Mouse (Mus musculus): Measurements from ENCODE around the gene Pfdn2. TPM values are rescaled to one million over a fixed set of nuclear protein-coding genes. Genes with fewer than 3 reads are reported as not detected.
"Not testable (repeated sequence)": the region's sequence is repeated elsewhere in the genome, so short reads cannot be mapped to it uniquely, and the experiment has no call there.

The Pfdn2 gene
- total RNA-seq (2021), result 100 to 1,000 TPM; 163 to 173 TPM

GRCm38 (mm10) chr1:171345225-171346094 is at the start of gene Pfdn2, which contains the start of gene Nit1:
Gene Pfdn2 (plus strand): TSS chr1:171345670.
Gene Nit1 (minus strand): TSS chr1:171345646.
- peak; percentile 81 to 86 for DNase-seq (ENCODE audit: extremely low spot score in 1 of 2, low spot score in 1 of 2)

GRCm38 (mm10) chr1:171298226-171298625 is 47.2 kb upstream of the Pfdn2 start:
- no peak for DNase-seq (ENCODE audit: extremely low spot score in 1 of 2, low spot score in 1 of 2)

GRCm38 (mm10) chr1:171306157-171306556 is 39.3 kb upstream of the Pfdn2 start:
- not testable (repeated sequence) for DNase-seq (ENCODE audit: extremely low spot score in 1 of 2, low spot score in 1 of 2)

- no peak for DNase-seq (ENCODE audit: extremely low spot score in 1 of 2, low spot score in 1 of 2)
Measured at GRCm38 (mm10) chr1:171309321-171309720, 36.1 kb upstream of the Pfdn2 start.

GRCm38 (mm10) chr1:171319748-171320147 is 25.7 kb upstream of the Pfdn2 start:
- DNase-seq (ENCODE audit: extremely low spot score in 1 of 2, low spot score in 1 of 2), result no peak

GRCm38 (mm10) chr1:171320151-171320550 is 25.3 kb upstream of the Pfdn2 start:
- DNase-seq (ENCODE audit: extremely low spot score in 1 of 2, low spot score in 1 of 2), result no peak

- no peak for DNase-seq (ENCODE audit: extremely low spot score in 1 of 2, low spot score in 1 of 2)
Measured at GRCm38 (mm10) chr1:171321415-171321814, 24.1 kb upstream of the Pfdn2 start.

- DNase-seq (ENCODE audit: extremely low spot score in 1 of 2, low spot score in 1 of 2), result no peak
Measured at GRCm38 (mm10) chr1:171322012-171322411, 23.5 kb upstream of the Pfdn2 start.

GRCm38 (mm10) chr1:171325571-171325970 is 19.9 kb upstream of the Pfdn2 start:
- DNase-seq (ENCODE audit: extremely low spot score in 1 of 2, low spot score in 1 of 2), result no peak

GRCm38 (mm10) chr1:171326588-171326987 is 18.9 kb upstream of the Pfdn2 start:
- not testable (repeated sequence) for DNase-seq (ENCODE audit: extremely low spot score in 1 of 2, low spot score in 1 of 2)

- no peak for DNase-seq (ENCODE audit: extremely low spot score in 1 of 2, low spot score in 1 of 2)
Measured at GRCm38 (mm10) chr1:171328244-171328643, 17.2 kb upstream of the Pfdn2 start.

GRCm38 (mm10) chr1:171328839-171329432 is 16.5 kb upstream of the Pfdn2 start, which contains the start of gene Dedd:
Gene Dedd (plus strand): TSS chr1:171329145.
- DNase-seq (ENCODE audit: extremely low spot score in 1 of 2, low spot score in 1 of 2), result peak; percentile 77 to 90

- DNase-seq (ENCODE audit: extremely low spot score in 1 of 2, low spot score in 1 of 2), result peak; percentile 56 to 63
Measured at GRCm38 (mm10) chr1:171329433-171330215, 15.8 kb upstream of the Pfdn2 start.

- DNase-seq (ENCODE audit: extremely low spot score in 1 of 2, low spot score in 1 of 2), result no peak
Measured at GRCm38 (mm10) chr1:171330216-171330560, 15.3 kb upstream of the Pfdn2 start.

- DNase-seq (ENCODE audit: extremely low spot score in 1 of 2, low spot score in 1 of 2), result no peak
Measured at GRCm38 (mm10) chr1:171342262-171343207, 2.9 kb upstream of the Pfdn2 start.

- DNase-seq (ENCODE audit: extremely low spot score in 1 of 2, low spot score in 1 of 2), result no peak
Measured at GRCm38 (mm10) chr1:171343922-171344677, 1.4 kb upstream of the Pfdn2 start.

GRCm38 (mm10) chr1:171344715-171345114 is 755 bp upstream of the Pfdn2 start:
- DNase-seq (ENCODE audit: extremely low spot score in 1 of 2, low spot score in 1 of 2), result no peak

GRCm38 (mm10) chr1:171346095-171346450 is 603 bp downstream of the Pfdn2 start:
- no peak for DNase-seq (ENCODE audit: extremely low spot score in 1 of 2, low spot score in 1 of 2)

- DNase-seq (ENCODE audit: extremely low spot score in 1 of 2, low spot score in 1 of 2), result no peak
Measured at GRCm38 (mm10) chr1:171348665-171349064, 3.2 kb downstream of the Pfdn2 start.
